In genomic region chr5:110553315-110553714, GRCm38 (mm10) we compare ENCODE assay signal across 22 mouse cellular contexts. TPM values are rescaled to one million over a fixed set of nuclear protein-coding genes. Genes with fewer than 3 reads are reported as not detected.
DNase-seq lines count a peak whose midpoint lies in the region; ATAC-seq and TF ChIP-seq lines count a peak whose summit lies in the region.
"Had no signal": no experiment of that assay in that cellular context is flagged by ENCODE, and none has a peak within 500 bp of the region (broad histone marks: within the 10 kb centered on the region; RNA-seq: fewer than 3 reads in every experiment).

No protein-coding gene starts in this region.

- no peaks in the 10 kb centered on the region for H3K36me3 ChIP-seq in forebrain, embryonic 12.5 days (replicated peaks)
- no peaks in the 10 kb centered on the region for H3K36me3 ChIP-seq in forebrain, embryonic 10.5 days (replicated peaks)
- H3K36me3 ChIP-seq in midbrain, embryonic 12.5 days, result no peaks in the 10 kb centered on the region
- H3K36me3 ChIP-seq in midbrain, embryonic 15.5 days (replicated peaks), result no peaks in the 10 kb centered on the region
- no peaks in the 10 kb centered on the region for H3K36me3 ChIP-seq in midbrain, embryonic 14.5 days (ENCODE audit: control insufficient read depth, insufficient read depth, low read length)
- H3K36me3 ChIP-seq: heart, embryonic 15.5 days; limb, embryonic 12.5 days; liver, embryonic 12.5 days; stomach, embryonic 15.5 days had no signal

- no peak overlapping the region for H3K9ac ChIP-seq in forebrain, embryonic 12.5 days
- H3K9ac ChIP-seq in midbrain, embryonic 12.5 days (replicated peaks), result no peak overlapping the region
- no peak overlapping the region for H3K9ac ChIP-seq in midbrain, embryonic 15.5 days
- no peak overlapping the region for H3K9ac ChIP-seq in midbrain, embryonic 14.5 days (replicated peaks; ENCODE audit: low read length)
- H3K9ac ChIP-seq: forebrain, embryonic 13.5 days; heart, embryonic 15.5 days; limb, embryonic 12.5 days; liver, embryonic 12.5 days; lung, embryonic 14.5 days; stomach, embryonic 15.5 days had no signal

- peak; percentile 22 for DNase-seq in cerebellum, adult 8-10 months
- DNase-seq in cerebellum, adult 2 months, result no peak
- no peak for DNase-seq in forebrain, embryonic 10.5 days (ENCODE audit: extremely low spot score, low spot score)
- peak; percentile 41 for DNase-seq in midbrain, embryonic 14.5 days
- DNase-seq in lung, adult 2 months, result no peak
- DNase-seq: adrenal gland, adult 8-10 months; gastrocnemius, postnatal 10 days; heart, adult 2 months; lung, embryonic 14.5 days; lung, postnatal 36 days; thymus, adult 18-20 months; thymus, postnatal 4 days had no signal

- no peak overlapping the region for H3K4me3 ChIP-seq in cerebellum, adult 2 months (replicated peaks; ENCODE audit: insufficient read depth, low read depth, low read length)
- no peak overlapping the region for H3K4me3 ChIP-seq in forebrain, embryonic 12.5 days (replicated peaks)
- H3K4me3 ChIP-seq in forebrain, embryonic 10.5 days, result no peak overlapping the region
- no peak overlapping the region for H3K4me3 ChIP-seq in midbrain, embryonic 12.5 days
- H3K4me3 ChIP-seq in midbrain, embryonic 15.5 days, result no peak overlapping the region
- no peak overlapping the region for H3K4me3 ChIP-seq in midbrain, embryonic 14.5 days (replicated peaks; ENCODE audit: low read depth, low read length)
- no peak overlapping the region for H3K4me3 ChIP-seq in lung, adult 2 months (replicated peaks; ENCODE audit: extremely low read depth, low read depth, low read length)
- H3K4me3 ChIP-seq: forebrain, embryonic 13.5 days; heart, adult 2 months; heart, embryonic 15.5 days; limb, embryonic 12.5 days; liver, embryonic 12.5 days; stomach, embryonic 15.5 days had no signal

- peak; percentile 46; the same call in 1 of the 2 replicates for ATAC-seq in forebrain, embryonic 12.5 days (ENCODE audit: low FRiP score)
- ATAC-seq in midbrain, embryonic 12.5 days (ENCODE audit: low FRiP score, low read depth), result peak; percentile 65; the same call in 1 of the 2 replicates
- no peak; the same call in 1 of the 2 replicates for ATAC-seq in midbrain, embryonic 15.5 days (replicated peaks)
- no peak for ATAC-seq in midbrain, embryonic 14.5 days (ENCODE audit: low FRiP score, low TSS enrichment)
- ATAC-seq: forebrain, embryonic 13.5 days; intestine, embryonic 16.5 days; liver, embryonic 12.5 days had no signal

- H3K4me1 ChIP-seq in cerebellum, adult 2 months (ENCODE audit: control insufficient read depth, insufficient read depth, low read length), result peaks cover 61% of the 10 kb centered on the region
- H3K4me1 ChIP-seq in forebrain, embryonic 12.5 days, result no peaks in the 10 kb centered on the region
- H3K4me1 ChIP-seq in forebrain, embryonic 10.5 days, result peaks cover 3% of the 10 kb centered on the region; the same call in 1 of the 2 replicates
- no peaks in the 10 kb centered on the region for H3K4me1 ChIP-seq in midbrain, embryonic 12.5 days
- no peaks in the 10 kb centered on the region; the same call in 1 of the 2 replicates for H3K4me1 ChIP-seq in midbrain, embryonic 15.5 days
- H3K4me1 ChIP-seq in midbrain, embryonic 14.5 days (ENCODE audit: control insufficient read depth, insufficient read depth, low read length), result no peaks in the 10 kb centered on the region
- H3K4me1 ChIP-seq in lung, adult 2 months (ENCODE audit: control insufficient read depth, insufficient read depth, low read length), result no peaks in the 10 kb centered on the region
- H3K4me1 ChIP-seq: forebrain, embryonic 13.5 days; heart, embryonic 15.5 days; limb, embryonic 12.5 days; liver, embryonic 12.5 days; stomach, embryonic 15.5 days had no signal

- H3K9me3 ChIP-seq in forebrain, embryonic 12.5 days, result no peaks in the 10 kb centered on the region
- H3K9me3 ChIP-seq in forebrain, embryonic 10.5 days, result no peaks in the 10 kb centered on the region
- no peaks in the 10 kb centered on the region for H3K9me3 ChIP-seq in midbrain, embryonic 12.5 days
- no peaks in the 10 kb centered on the region for H3K9me3 ChIP-seq in midbrain, embryonic 15.5 days
- H3K9me3 ChIP-seq in midbrain, embryonic 14.5 days (ENCODE audit: control insufficient read depth, low read length), result no peaks in the 10 kb centered on the region
- H3K9me3 ChIP-seq: forebrain, embryonic 13.5 days; heart, embryonic 15.5 days; limb, embryonic 12.5 days; liver, embryonic 12.5 days; stomach, embryonic 15.5 days had no signal

- TF ChIP-seq CTCF in cerebellum, adult 2 months (IDR thresholded peaks at IDR 0.05; ENCODE audit: borderline replicate concordance, insufficient read depth, low read depth, low read length), result no peak
- no peak for TF ChIP-seq CTCF in lung, adult 2 months (IDR thresholded peaks at IDR 0.05; ENCODE audit: insufficient read depth, low read length)

- 23% methylated on average over 4 of the region's 4 CpGs for WGBS in cerebellum, adult 2 months
- WGBS in forebrain, embryonic 12.5 days, result 74% methylated on average over 4 of the region's 4 CpGs
- 81% methylated on average over 4 of the region's 4 CpGs for WGBS in forebrain, embryonic 10.5 days
- 59% methylated on average over 4 of the region's 4 CpGs for WGBS in midbrain, embryonic 12.5 days
- WGBS in midbrain, embryonic 15.5 days, result 51% methylated on average over 4 of the region's 4 CpGs
- WGBS in midbrain, embryonic 14.5 days, result 47% methylated on average over 4 of the region's 4 CpGs
- 65% methylated on average over 4 of the region's 4 CpGs for WGBS in lung, adult 2 months

- no peaks in the 10 kb centered on the region for H3K27me3 ChIP-seq in cerebellum, adult 2 months (ENCODE audit: control insufficient read depth, insufficient read depth, low read length)
- 0 out of 2 replicates have a peak, but pooled peaks cover 2% of the 10 kb centered on the region for H3K27me3 ChIP-seq in forebrain, embryonic 12.5 days
- 0 out of 2 replicates have a peak, but pooled peaks cover 4% of the 10 kb centered on the region for H3K27me3 ChIP-seq in forebrain, embryonic 10.5 days (ENCODE audit: poor library complexity, severe bottlenecking)
- no peaks in the 10 kb centered on the region for H3K27me3 ChIP-seq in midbrain, embryonic 12.5 days
- H3K27me3 ChIP-seq in midbrain, embryonic 15.5 days (replicated peaks), result no peaks in the 10 kb centered on the region
- no peaks in the 10 kb centered on the region for H3K27me3 ChIP-seq in midbrain, embryonic 14.5 days (ENCODE audit: control insufficient read depth, insufficient read depth, low read length)
- H3K27me3 ChIP-seq: forebrain, embryonic 13.5 days had no signal

- no peak overlapping the region for H3K27ac ChIP-seq in cerebellum, adult 2 months (ENCODE audit: insufficient read depth, low read length)
- no peak overlapping the region for H3K27ac ChIP-seq in forebrain, embryonic 12.5 days
- no peak overlapping the region for H3K27ac ChIP-seq in forebrain, embryonic 10.5 days
- H3K27ac ChIP-seq in midbrain, embryonic 12.5 days (replicated peaks), result 0 out of 2 replicates have a peak overlapping the region, but pooled peaks have one; percentile 30
- H3K27ac ChIP-seq in midbrain, embryonic 15.5 days, result no peak overlapping the region
- H3K27ac ChIP-seq in midbrain, embryonic 14.5 days (replicated peaks; ENCODE audit: low read depth, low read length), result no peak overlapping the region
- H3K27ac ChIP-seq: forebrain, embryonic 13.5 days; heart, adult 2 months; heart, embryonic 15.5 days; limb, embryonic 12.5 days; liver, embryonic 12.5 days; stomach, embryonic 15.5 days had no signal

- no peak overlapping the region for H3K4me2 ChIP-seq in forebrain, embryonic 12.5 days
- H3K4me2 ChIP-seq in midbrain, embryonic 12.5 days (replicated peaks), result no peak overlapping the region
- H3K4me2 ChIP-seq in midbrain, embryonic 15.5 days, result no peak overlapping the region
- H3K4me2 ChIP-seq in midbrain, embryonic 14.5 days (ENCODE audit: low read length), result no peak overlapping the region
- H3K4me2 ChIP-seq: forebrain, embryonic 13.5 days; heart, embryonic 15.5 days; limb, embryonic 12.5 days; liver, embryonic 12.5 days; lung, embryonic 14.5 days; stomach, embryonic 15.5 days had no signal

- TF ChIP-seq POLR2A in cerebellum, adult 2 months (IDR thresholded peaks at IDR 0.05; ENCODE audit: borderline replicate concordance, insufficient read depth, low read length), result no peak
- no peak for TF ChIP-seq POLR2A in lung, adult 2 months (IDR thresholded peaks at IDR 0.05; ENCODE audit: borderline replicate concordance, extremely low read depth, low read depth, low read length)

RNA-seq across cellular contexts. Expression of gene Galnt9, which starts 9.2 kb away (rescaled TPM):
- polyA plus RNA-seq in cerebellum, adult 2 months (2012; rRNA removed), result 102 and 107 TPM in 2 replicates
- 3.6 and 6.0 TPM in 2 replicates for polyA plus RNA-seq in forebrain, embryonic 12.5 days (2016; fragmentation: Nextera tagmentation; extraction: Ambion mirVana)
- polyA plus RNA-seq in forebrain, embryonic 10.5 days (2016; fragmentation: Nextera tagmentation; extraction: Ambion mirVana), result 0.44 and 0.67 TPM in 2 replicates
- 8.4 and 10.9 TPM in 2 replicates for polyA plus RNA-seq in midbrain, embryonic 12.5 days (2016; fragmentation: Nextera tagmentation; extraction: Ambion mirVana)
- 26.7 and 26.8 TPM in 2 replicates for polyA plus RNA-seq in midbrain, embryonic 15.5 days (2015; fragmentation: Nextera tagmentation; extraction: Ambion mirVana)
- polyA plus RNA-seq in midbrain, embryonic 14.5 days (2014; fragmentation: Nextera tagmentation; extraction: Ambion mirVana), result 19.4 and 23.7 TPM in 2 replicates
- polyA plus RNA-seq in lung, adult 2 months (2012; rRNA removed), result 0.60 and 0.81 TPM in 2 replicates
- polyA plus RNA-seq: kidney, embryonic 14.5 days; liver, embryonic 12.5 days; lung, embryonic 14.5 days had no signal

Comparison
In these comparisons a context has a peak if more than half of its experiments do, and no peak if none do; other contexts are left out.
1. DNase-seq: peak in cerebellum, adult 8-10 months (single experiment) and midbrain, embryonic 14.5 days (single experiment); none in cerebellum, adult 2 months (0 of 2), forebrain, embryonic 10.5 days (single experiment) and lung, adult 2 months (single experiment).
2. ATAC-seq: peak in forebrain, embryonic 12.5 days (single experiment) and midbrain, embryonic 12.5 days (single experiment); none in midbrain, embryonic 15.5 days (single experiment) and midbrain, embryonic 14.5 days (single experiment).